Mouse (Mus musculus): ENCODE results near the gene Trim29. TPM values are rescaled to one million over a fixed set of nuclear protein-coding genes. Genes with fewer than 3 reads are reported as not detected.
A peak's percentile ranks its signal among the peaks of the same experiment; 100 is the strongest.

The Trim29 gene
- polyA plus RNA-seq, 1 experiment = 2.9 TPM

DNA sequence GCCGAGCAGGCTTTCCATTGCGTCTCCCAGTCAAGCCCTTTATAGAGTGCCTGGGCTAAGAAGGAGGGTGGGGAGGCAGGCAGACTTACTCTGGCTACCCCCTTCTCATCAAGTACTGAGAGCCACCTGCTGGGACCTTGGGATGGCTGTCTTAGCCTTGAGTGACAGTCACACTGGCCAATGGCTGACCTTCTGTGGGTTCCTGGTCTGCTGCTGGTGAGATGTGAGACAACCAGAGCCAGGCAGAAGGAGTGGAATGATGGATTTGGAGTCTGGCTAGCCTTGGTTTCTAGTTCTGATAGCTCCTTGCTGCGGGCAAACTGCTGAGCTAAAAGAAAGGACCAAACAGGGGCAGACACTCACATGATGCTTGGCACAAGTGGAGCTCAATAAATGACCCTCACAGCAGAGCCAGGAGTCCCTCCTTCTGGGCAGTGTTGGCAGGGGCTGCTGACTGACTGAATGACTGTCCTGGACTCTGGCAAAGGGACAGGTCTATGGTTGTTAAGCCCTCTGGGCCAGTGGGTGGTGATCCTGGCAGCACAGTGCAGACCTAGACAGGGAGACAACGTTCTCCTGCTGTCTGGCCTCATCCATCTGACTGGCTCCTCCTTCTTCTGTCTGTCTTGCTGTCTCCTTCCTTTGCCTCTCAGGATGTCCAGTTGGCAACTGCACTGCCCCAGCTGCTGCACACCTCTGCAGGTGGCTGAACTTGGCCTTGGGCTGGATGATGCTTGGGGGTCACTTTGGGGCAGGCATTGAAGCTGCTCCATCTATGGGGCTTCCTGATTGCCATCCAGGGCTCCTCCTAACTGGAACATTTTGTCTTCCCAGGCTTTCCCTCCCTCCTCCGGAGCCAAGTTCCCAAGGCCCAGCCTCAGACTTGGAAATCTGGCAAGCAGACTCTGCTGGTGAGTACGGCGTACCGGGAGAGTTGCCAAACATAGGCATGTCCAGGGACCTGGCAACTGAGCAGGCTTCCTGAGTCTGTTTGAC, 21.1 kb downstream of the Trim29 start:
- peak; percentile 66 for DNase-seq (ENCODE audit: low read depth)
- TF ChIP-seq CTCF (IDR thresholded peaks at IDR 0.05; ENCODE audit: borderline replicate concordance, extremely low read depth, insufficient read depth, insufficient read length) (no peak), POLR2A (IDR thresholded peaks at IDR 0.05; ENCODE audit: borderline replicate concordance, extremely low read depth, insufficient read depth, insufficient read length, poor library complexity, severe bottlenecking) (no peak)

DNA sequence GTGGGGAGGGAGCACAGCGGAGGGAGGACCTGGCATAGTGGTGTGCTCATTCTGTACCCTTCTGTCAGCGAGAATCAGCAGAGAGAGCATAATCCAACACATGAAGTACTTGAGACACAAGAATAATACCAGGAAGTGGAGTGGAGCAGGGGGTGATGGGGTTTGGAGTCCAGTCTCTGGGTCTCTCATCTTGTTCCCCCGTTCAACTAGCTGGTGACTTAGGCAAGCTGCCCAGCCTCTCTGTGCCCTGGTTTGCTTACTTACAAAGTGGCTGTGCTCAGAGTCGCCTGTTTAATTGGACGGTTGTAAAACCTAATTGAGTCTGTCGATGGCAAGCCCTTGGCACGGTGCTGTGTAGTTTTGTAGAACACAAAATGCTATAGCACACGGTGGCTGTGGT, 23.8 kb downstream of the Trim29 start:
- TF ChIP-seq CTCF (IDR thresholded peaks at IDR 0.05; ENCODE audit: borderline replicate concordance, extremely low read depth, insufficient read depth, insufficient read length) (no peak), POLR2A (IDR thresholded peaks at IDR 0.05; ENCODE audit: borderline replicate concordance, extremely low read depth, insufficient read depth, insufficient read length, poor library complexity, severe bottlenecking) (no peak)
- peak; percentile 70 for DNase-seq (ENCODE audit: low read depth)

DNA sequence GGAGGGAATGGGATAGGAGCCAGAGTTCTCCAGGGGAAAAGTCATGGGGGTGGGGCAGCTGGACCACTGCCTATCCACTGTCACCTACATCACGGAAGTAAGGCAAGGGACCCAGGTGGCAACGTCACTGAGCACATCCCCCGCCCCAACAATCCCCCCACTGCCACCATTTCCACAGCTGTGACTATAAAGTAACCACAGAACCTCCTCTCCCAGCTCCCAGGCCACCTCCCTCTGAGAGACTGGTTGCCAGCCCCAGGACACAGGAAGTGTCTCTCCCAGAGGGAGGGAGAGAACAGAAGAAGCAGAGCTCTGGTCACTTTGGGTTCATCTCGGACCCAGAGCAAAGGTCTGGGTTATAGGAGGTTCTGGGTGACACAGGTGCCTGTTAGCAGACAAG, 27.0 kb downstream of the Trim29 start:
- DNase-seq (ENCODE audit: low read depth) = no peak
- no peak for TF ChIP-seq POLR2A (IDR thresholded peaks at IDR 0.05; ENCODE audit: borderline replicate concordance, extremely low read depth, insufficient read depth, insufficient read length, poor library complexity, severe bottlenecking)

DNA sequence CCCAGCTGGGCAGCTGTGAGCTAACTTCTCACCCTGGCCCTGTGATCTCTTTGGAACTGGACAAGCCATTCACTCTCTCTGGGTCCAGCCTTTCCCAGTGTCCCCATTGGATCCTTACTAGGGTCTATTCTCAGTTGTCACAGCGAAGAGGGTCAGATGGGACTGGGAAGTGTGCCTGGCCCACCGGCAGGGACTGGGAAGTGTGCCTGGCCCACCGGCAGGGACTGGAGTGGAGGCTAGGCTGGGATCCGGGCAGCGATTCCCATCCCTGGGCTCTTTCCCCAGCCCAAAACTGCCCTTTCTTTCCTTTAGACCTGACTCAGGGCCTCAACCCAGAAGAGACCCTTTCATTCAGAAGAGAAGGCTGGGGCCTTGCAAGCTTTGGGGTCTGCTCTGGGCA, 27.4 kb downstream of the Trim29 start:
- TF ChIP-seq POLR2A (IDR thresholded peaks at IDR 0.05; ENCODE audit: borderline replicate concordance, extremely low read depth, insufficient read depth, insufficient read length, poor library complexity, severe bottlenecking) (no peak), CTCF (IDR thresholded peaks at IDR 0.05; ENCODE audit: borderline replicate concordance, extremely low read depth, insufficient read depth, insufficient read length) (no peak)
- DNase-seq (ENCODE audit: low read depth) = no peak

DNA sequence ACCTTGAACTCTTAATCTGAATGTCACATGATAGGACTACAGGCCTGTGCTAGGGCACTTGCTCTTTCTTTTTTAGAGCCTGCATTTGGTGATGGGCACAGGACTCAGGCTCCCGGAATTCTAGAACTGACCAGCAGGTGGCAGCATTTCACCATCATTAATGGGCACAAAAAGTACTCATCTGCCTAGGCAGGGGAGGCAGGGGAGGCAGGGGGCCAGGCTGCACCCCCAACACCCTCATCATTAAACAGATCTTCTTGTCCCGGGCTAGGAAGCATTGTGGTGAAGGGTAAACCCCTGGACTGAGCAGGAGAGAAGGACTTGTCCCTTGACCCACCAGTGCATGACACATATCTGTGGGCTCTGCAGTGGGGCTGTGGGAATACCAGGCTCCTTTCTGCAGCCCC, 29.0 kb downstream of the Trim29 start:
- peak; percentile 84 for DNase-seq (ENCODE audit: low read depth)
- TF ChIP-seq CTCF (IDR thresholded peaks at IDR 0.05; ENCODE audit: borderline replicate concordance, extremely low read depth, insufficient read depth, insufficient read length) (peak; percentile 83), POLR2A (IDR thresholded peaks at IDR 0.05; ENCODE audit: borderline replicate concordance, extremely low read depth, insufficient read depth, insufficient read length, poor library complexity, severe bottlenecking) (no peak)

DNA sequence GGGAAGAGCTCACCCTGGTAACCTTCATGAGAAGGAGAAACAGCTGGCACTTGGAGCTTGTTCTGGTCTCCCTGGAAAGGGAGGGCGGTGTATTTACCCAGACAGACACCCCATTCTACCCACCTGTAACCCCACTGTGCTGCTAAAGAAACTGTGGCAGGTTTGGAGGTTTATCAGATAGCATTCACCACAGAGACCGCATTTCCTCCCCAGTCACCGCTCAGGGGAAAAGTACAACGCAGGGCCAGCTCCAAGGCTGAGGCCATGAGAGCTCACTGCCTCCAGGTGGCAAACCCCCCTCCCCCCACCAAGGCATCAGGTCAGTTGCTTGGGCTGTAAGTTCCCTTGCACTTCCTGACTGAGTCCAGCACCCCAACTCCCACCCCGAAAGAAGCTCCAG, 39.4 kb downstream of the Trim29 start:
- no peak for DNase-seq (ENCODE audit: low read depth)
- TF ChIP-seq POLR2A (IDR thresholded peaks at IDR 0.05; ENCODE audit: borderline replicate concordance, extremely low read depth, insufficient read depth, insufficient read length, poor library complexity, severe bottlenecking) = no peak
- no peak for TF ChIP-seq CTCF (IDR thresholded peaks at IDR 0.05; ENCODE audit: borderline replicate concordance, extremely low read depth, insufficient read depth, insufficient read length)

DNA sequence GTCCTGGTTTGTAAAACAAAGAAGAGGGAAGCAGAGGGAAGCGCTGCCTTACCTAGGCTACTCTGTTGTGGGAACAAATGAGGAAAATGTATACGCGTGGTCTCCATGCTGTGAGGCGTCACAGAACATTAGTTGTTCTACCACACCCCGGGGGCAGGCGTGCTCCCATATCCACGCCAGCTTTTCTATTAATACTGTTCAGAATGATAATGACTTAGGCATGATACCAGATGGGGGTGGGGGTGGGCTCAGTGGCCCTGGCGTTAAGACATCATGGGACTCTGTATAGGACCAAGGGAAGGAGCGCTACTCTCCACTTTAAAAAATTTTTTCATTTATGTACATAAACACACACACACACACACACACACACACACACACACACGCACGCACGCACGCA, 40.4 kb downstream of the Trim29 start:
- no peak for DNase-seq (ENCODE audit: low read depth)
- no peak for TF ChIP-seq POLR2A (IDR thresholded peaks at IDR 0.05; ENCODE audit: borderline replicate concordance, extremely low read depth, insufficient read depth, insufficient read length, poor library complexity, severe bottlenecking)
- TF ChIP-seq CTCF (IDR thresholded peaks at IDR 0.05; ENCODE audit: borderline replicate concordance, extremely low read depth, insufficient read depth, insufficient read length) = no peak

DNA sequence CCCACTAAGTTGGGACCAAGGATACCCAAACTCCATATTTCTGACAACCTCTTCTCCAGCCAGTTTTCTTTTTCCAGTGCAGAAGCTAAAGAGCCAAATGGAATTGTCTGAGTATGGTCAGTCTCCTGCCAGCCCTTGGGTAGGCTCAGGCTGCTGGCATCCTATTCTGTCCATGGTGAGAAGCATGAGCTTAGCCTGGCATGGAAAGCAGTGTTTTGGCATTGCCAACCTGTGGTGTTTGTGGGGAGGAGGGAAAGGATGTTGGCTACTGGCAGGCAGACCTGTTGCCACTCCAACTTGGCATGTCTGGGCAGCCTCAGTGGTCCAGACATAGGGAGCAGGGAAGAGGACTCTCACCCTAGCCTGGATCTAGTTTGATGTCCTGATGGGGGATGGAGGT, 46.4 kb downstream of the Trim29 start:
- TF ChIP-seq POLR2A (IDR thresholded peaks at IDR 0.05; ENCODE audit: borderline replicate concordance, extremely low read depth, insufficient read depth, insufficient read length, poor library complexity, severe bottlenecking) (no peak), CTCF (IDR thresholded peaks at IDR 0.05; ENCODE audit: borderline replicate concordance, extremely low read depth, insufficient read depth, insufficient read length) (no peak)
- no peak for DNase-seq (ENCODE audit: low read depth)

DNA sequence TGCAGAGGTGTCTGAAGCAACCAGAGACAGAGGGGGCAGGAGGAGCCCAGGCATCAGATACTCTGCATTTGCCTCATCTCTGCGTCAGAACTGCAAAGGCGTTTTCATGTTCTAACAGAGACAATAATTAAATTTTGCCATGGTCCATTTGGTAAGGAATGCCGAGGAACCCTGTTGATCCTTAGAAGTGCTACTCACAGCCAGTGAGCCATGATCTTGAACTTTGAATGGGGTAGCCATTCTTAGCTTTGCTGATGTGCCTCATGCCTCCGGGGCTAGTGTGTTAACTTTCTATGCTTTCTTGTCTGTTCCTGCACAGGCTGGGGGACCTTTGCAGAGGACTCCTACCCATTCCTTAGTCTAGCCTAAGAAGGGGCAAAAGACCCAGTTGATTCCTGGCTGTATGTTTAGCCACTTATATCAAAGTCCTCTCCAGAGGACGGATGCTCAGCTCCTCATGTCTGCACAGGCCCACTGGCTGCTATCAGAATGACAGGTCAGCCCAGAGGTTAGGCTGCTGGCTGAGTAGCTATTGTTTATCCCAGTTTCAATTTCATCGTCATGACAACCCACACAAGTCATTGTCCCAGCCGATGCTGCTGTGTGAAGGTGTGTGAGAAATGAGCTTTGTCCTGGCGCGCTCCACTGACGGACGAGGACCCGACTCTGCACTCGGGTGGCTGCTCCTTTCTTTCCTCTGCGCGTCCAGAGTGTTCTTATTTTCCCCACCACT, 48.1 kb downstream of the Trim29 start:
- peak; percentile 59 for DNase-seq (ENCODE audit: low read depth)
- TF ChIP-seq POLR2A (IDR thresholded peaks at IDR 0.05; ENCODE audit: borderline replicate concordance, extremely low read depth, insufficient read depth, insufficient read length, poor library complexity, severe bottlenecking) (no peak), CTCF (IDR thresholded peaks at IDR 0.05; ENCODE audit: borderline replicate concordance, extremely low read depth, insufficient read depth, insufficient read length) (no peak)

DNA sequence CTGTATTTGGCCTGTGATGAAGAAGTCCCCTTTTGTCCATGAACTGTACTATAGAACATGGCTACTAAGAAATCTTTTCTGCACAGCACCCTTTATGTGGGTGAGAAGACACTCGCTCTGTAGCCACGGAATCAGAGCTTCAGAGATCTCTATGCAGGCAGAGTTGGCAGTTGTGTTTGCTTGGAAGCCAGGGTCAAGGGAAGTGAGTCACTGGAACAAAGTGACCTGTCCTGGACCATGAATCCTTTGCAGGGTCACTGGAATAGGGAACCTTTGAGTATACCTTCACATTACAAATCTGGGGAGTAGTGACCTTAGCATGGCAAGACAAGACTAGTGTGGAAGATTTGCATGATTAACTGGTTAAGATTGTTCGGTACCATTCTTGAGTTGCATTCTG, 58.1 kb downstream of the Trim29 start:
- no peak for TF ChIP-seq POLR2A (IDR thresholded peaks at IDR 0.05; ENCODE audit: borderline replicate concordance, extremely low read depth, insufficient read depth, insufficient read length, poor library complexity, severe bottlenecking)
- TF ChIP-seq CTCF (IDR thresholded peaks at IDR 0.05; ENCODE audit: borderline replicate concordance, extremely low read depth, insufficient read depth, insufficient read length) = no peak
- no peak for DNase-seq (ENCODE audit: low read depth)

DNA sequence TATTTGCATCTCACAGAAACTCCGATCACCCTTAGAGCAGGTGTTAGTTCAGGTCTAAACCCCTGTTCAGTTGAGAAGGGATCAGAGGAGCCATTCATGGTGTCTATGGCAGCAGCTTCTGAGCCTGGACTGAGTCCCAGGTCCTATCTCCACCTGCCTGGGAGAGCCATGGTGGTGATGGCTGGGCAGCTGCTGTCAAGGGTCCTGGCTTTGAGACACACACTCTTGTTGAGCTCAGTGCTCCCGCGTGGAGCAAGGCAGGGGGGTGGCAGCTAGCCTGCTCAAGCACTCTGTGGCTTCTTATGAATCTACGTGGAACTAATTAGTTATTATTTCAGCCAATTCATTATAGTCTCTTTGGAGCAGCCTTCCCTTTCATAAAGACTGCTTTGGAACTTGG, 73.2 kb downstream of the Trim29 start:
- TF ChIP-seq POLR2A (IDR thresholded peaks at IDR 0.05; ENCODE audit: borderline replicate concordance, extremely low read depth, insufficient read depth, insufficient read length, poor library complexity, severe bottlenecking) (no peak), CTCF (IDR thresholded peaks at IDR 0.05; ENCODE audit: borderline replicate concordance, extremely low read depth, insufficient read depth, insufficient read length) (no peak)
- DNase-seq (ENCODE audit: low read depth) = no peak

All from brain, embryonic 14.5 days (tissue).